Mouse (Mus musculus) embryonic fibroblast, embryonic 13.5 days (primary cell): ENCODE measurements around the gene Ttc26.
"Not testable (repeated sequence)": the region's sequence is repeated elsewhere in the genome, so short reads cannot be mapped to it uniquely, and the experiment has no call there.

Experiments
- CTCF ChIP-seq: IDR thresholded peaks from 2 replicates; pipeline ENCODE4 v1.5.1; 2011; ENCODE audit warnings: mild to moderate bottlenecking, control low read depth, low read length, moderate library complexity, borderline replicate concordance; ENCODE audit not compliant: insufficient read depth
- POLR2A ChIP-seq: IDR thresholded peaks from 2 replicates; pipeline ENCODE4 v1.6.1; 2011; ENCODE audit warnings: low read depth, mild to moderate bottlenecking, control low read depth, low read length, moderate library complexity

- not testable (repeated sequence) for TF ChIP-seq CTCF, POLR2A
Measured at GRCm38 (mm10) chr6:38432457-38432856, 51.2 kb downstream of the Ttc26 start.
